Mouse (Mus musculus): Measurements from ENCODE around the gene Nprl3. TPM values are rescaled to one million over a fixed set of nuclear protein-coding genes. Genes with fewer than 3 reads are reported as not detected.

Nprl3 gene
- polyA plus RNA-seq, 1 experiment, result 71.9 TPM

GRCm38 (mm10) chr11:32184469-32184868 is 83.0 kb downstream of the Nprl3 start:
- Histone ChIP-seq H3K36me3 (ENCODE audit: control insufficient read depth, insufficient read depth, low read length) (no peaks in the 10 kb centered on the region), H3K4me3 (ENCODE audit: insufficient read depth, low read depth, low read length) (no peak overlapping the region), H3K27me3 (replicated peaks; ENCODE audit: control insufficient read depth, insufficient read depth, low read length) (no peaks in the 10 kb centered on the region), H3K4me1 (ENCODE audit: control insufficient read depth, insufficient read depth, low read length) (no peaks in the 10 kb centered on the region), H3K27ac (ENCODE audit: insufficient read depth, low read depth, low read length) (no peak overlapping the region)
- WGBS, result 89% methylated on average over 8 of the region's 8 CpGs
- DNase-seq, result no peak
- TF ChIP-seq POLR2A (IDR thresholded peaks at IDR 0.05; ENCODE audit: low read depth, low read length), result no peak
- no peak for TF ChIP-seq CTCF (conservative IDR thresholded peaks at IDR 0.05; ENCODE audit: insufficient read depth, insufficient read length, low read depth, low read length)

DNA sequence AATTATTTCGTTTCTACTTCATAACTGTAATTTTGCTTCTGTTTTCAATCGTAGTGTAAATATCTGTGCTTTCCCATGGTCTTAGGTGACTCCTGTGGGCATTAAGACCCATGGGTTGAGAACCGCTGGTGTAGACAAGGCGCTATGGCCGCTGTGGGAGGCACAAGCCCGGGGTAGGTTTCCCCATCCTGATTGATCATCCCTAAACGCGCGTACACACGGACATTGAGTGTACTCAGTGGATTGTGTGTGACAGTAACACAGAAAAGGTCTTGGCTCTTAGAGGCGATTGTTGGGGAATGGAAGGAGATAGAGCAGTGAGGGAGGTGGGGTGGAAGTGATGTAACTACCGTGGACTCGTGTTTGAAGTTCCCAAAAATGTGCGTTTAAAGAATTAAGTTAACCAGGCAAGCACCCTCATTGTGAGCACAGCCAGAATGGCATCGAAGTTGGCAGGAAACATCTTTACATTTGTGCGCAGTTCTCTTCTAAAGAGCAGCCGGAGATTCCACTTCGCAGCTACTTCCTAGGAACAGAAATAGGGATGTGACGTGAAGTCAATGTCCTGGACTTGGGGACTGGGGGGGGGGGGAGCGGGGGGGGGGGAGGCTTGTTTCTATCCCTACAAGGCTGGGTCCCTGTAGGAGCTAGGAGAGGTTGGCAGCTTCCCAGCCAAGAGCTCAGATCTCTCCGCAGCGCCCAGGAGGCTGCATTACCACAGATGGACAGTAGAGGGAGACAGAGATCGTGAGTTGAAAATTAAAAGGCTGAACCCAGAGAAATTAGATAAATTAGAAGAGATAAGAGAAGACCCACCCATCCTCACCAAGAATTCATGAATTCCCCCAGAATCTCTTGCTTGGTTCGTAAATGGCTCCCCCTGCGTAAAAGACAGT is 85.3 kb downstream of the Nprl3 start:
- TF ChIP-seq CTCF (conservative IDR thresholded peaks at IDR 0.05; ENCODE audit: insufficient read depth, insufficient read length, low read depth, low read length) (peak; percentile 89), POLR2A (IDR thresholded peaks at IDR 0.05; ENCODE audit: low read depth, low read length) (no peak)
- 45% methylated on average over 25 of the region's 25 CpGs for WGBS
- Histone ChIP-seq H3K4me3 (ENCODE audit: insufficient read depth, low read depth, low read length) (no peak overlapping the region), H3K4me1 (ENCODE audit: control insufficient read depth, insufficient read depth, low read length) (no peaks in the 10 kb centered on the region), H3K36me3 (ENCODE audit: control insufficient read depth, insufficient read depth, low read length) (no peaks in the 10 kb centered on the region), H3K27me3 (replicated peaks; ENCODE audit: control insufficient read depth, insufficient read depth, low read length) (no peaks in the 10 kb centered on the region), H3K27ac (ENCODE audit: insufficient read depth, low read depth, low read length) (no peak overlapping the region)
- DNase-seq, result peak; percentile 82

DNA sequence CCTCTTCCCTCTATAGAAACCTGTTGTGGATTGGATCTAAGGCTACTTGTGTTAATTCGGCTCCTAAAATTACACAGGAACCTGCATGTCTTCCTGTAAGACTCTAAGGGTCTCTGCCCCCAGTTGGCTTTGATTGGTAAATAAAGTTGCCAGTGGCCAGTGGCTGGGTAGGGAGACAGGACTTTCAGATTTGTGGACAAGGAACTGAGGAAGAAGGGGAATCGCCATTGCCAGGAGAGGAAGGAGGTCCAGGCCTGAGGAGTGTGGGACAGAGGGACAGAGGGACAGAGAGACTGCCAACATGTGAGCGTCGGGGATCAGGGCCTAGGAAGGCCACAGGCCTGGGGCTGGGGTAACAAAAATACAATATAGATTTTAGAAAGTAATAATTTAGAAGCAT is 86.3 kb downstream of the Nprl3 start:
- no peak for DNase-seq
- H3K4me3 ChIP-seq (ENCODE audit: insufficient read depth, low read depth, low read length), result no peak overlapping the region
- H3K27ac ChIP-seq (ENCODE audit: insufficient read depth, low read depth, low read length), result no peak overlapping the region
- no peaks in the 10 kb centered on the region for H3K4me1 ChIP-seq (ENCODE audit: control insufficient read depth, insufficient read depth, low read length)
- no peaks in the 10 kb centered on the region for H3K36me3 ChIP-seq (ENCODE audit: control insufficient read depth, insufficient read depth, low read length)
- no peak for TF ChIP-seq CTCF (conservative IDR thresholded peaks at IDR 0.05; ENCODE audit: insufficient read depth, insufficient read length, low read depth, low read length)
- TF ChIP-seq POLR2A (IDR thresholded peaks at IDR 0.05; ENCODE audit: low read depth, low read length), result no peak
- no peaks in the 10 kb centered on the region for H3K27me3 ChIP-seq (replicated peaks; ENCODE audit: control insufficient read depth, insufficient read depth, low read length)
- WGBS, result 83% methylated on average over 4 of the region's 4 CpGs

GRCm38 (mm10) chr11:32178506-32178905 is 89.0 kb downstream of the Nprl3 start:
- H3K27me3 ChIP-seq (replicated peaks; ENCODE audit: control insufficient read depth, insufficient read depth, low read length), result no peaks in the 10 kb centered on the region
- H3K27ac ChIP-seq (ENCODE audit: insufficient read depth, low read depth, low read length), result no peak overlapping the region
- no peak for DNase-seq
- 82% methylated on average over 1 of the region's 1 CpGs for WGBS
- TF ChIP-seq CTCF (conservative IDR thresholded peaks at IDR 0.05; ENCODE audit: insufficient read depth, insufficient read length, low read depth, low read length) (no peak), POLR2A (IDR thresholded peaks at IDR 0.05; ENCODE audit: low read depth, low read length) (no peak)
- H3K36me3 ChIP-seq (ENCODE audit: control insufficient read depth, insufficient read depth, low read length), result no peaks in the 10 kb centered on the region
- H3K4me3 ChIP-seq (ENCODE audit: insufficient read depth, low read depth, low read length), result no peak overlapping the region
- no peaks in the 10 kb centered on the region for H3K4me1 ChIP-seq (ENCODE audit: control insufficient read depth, insufficient read depth, low read length)

Other genes with a start within 250 kb of the Nprl3 start
- 0.05 and 0.58 TPM in 2 replicates for gene Il9r, start 67.4 kb downstream of the Nprl3 start, polyA plus RNA-seq (2012; rRNA removed)
- 16.1 and 19.5 TPM in 2 replicates for gene Snrnp25, start 62.3 kb downstream of the Nprl3 start, polyA plus RNA-seq (2012; rRNA removed)
- gene Rhbdf1, start 45.4 kb downstream of the Nprl3 start, polyA plus RNA-seq (2012; rRNA removed), result 81.7 and 110 TPM in 2 replicates
- 12.5 and 13.4 TPM in 2 replicates for gene Mpg, start 41.2 kb downstream of the Nprl3 start, polyA plus RNA-seq (2012; rRNA removed)
- not detected in 2 replicates for gene Hba-x, start 8.7 kb upstream of the Nprl3 start, polyA plus RNA-seq (2012; rRNA removed)
- 1,733 and 2,108 TPM in 2 replicates for gene Hba-a1, start 15.8 kb upstream of the Nprl3 start, polyA plus RNA-seq (2012; rRNA removed)
- gene Hbq1b, start 19.3 kb upstream of the Nprl3 start, polyA plus RNA-seq (2012; rRNA removed), result 0.22 and 0.34 TPM in 2 replicates
- 4,083 and 5,122 TPM in 2 replicates for gene Hba-a2, start 28.8 kb upstream of the Nprl3 start, polyA plus RNA-seq (2012; rRNA removed)
- 0.18 and 0.45 TPM in 2 replicates for gene Hbq1a, start 32.4 kb upstream of the Nprl3 start, polyA plus RNA-seq (2012; rRNA removed)
- 3.7 TPM in 2 replicates for gene Sh3pxd2b, start 80.1 kb upstream of the Nprl3 start, polyA plus RNA-seq (2012; rRNA removed)
- 4.6 and 5.4 TPM in 2 replicates for gene Ubtd2, start 187.7 kb upstream of the Nprl3 start, polyA plus RNA-seq (2012; rRNA removed)

Measured in kidney, adult 2 months (tissue).